Mouse (Mus musculus): ENCODE measurements at regions not wholly inside any gene's neighbourhood (a gene's known extent, or its start where the extent isn't known, plus 50 kb on each side); places are given as distances from the start of the nearest gene placed in this dataset.

DNA sequence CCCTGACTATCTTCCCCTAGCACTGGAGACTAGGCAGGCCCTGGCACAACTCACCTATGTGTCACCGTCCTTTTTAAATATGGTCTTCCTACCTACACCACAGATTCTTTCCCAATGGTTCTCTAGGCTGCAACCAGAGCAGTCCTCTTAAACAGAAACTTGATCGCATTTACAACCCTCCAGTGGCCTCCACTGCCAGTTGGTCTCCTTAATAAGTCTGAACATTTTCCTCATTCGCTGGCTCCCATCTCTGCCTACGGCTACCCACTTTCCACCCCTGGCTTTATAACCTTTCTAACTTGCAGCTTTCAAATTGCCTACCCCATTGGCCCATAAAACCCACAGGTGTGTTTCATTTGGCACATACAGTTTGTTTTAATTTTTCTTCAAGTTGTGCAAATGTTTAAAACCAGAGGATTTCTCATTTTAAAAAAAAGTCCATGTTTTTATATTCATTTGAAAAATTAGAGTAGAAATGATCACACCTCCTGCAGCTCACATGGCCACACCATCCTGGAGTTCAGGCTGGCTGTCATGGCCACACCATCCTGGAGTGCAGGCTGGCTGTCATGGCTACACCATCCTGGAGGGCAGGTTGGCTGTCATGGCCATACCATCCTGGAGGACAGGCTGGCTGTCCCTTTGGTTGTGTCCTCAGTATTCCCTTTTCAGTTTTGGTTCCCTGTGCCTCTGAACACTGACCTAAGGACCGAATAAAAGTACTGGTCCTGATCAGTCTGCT lies 74.4 kb upstream of the Ccnd2 start:
- TF ChIP-seq CTCF (IDR thresholded peaks at IDR 0.05; ENCODE audit: low read depth) (no peak), EP300 (optimal IDR thresholded peaks at IDR 0.05) (no peak)

Data from stomach, postnatal 0 days (tissue).